Mouse (Mus musculus): ENCODE measurements at regions not wholly inside any gene's neighbourhood (a gene's known extent, or its start where the extent isn't known, plus 50 kb on each side); places are given as distances from the start of the nearest gene placed in this dataset.

- Histone ChIP-seq H3K36me3 (no peaks in the 10 kb centered on the region), H3K4me1 (replicated peaks) (peaks cover 22% of the 10 kb centered on the region), H3K27ac (replicated peaks) (peak overlapping the region; percentile 57; the same call in 1 of the 2 replicates), H3K27me3 (peaks cover 15% of the 10 kb centered on the region), H3K9me3 (no peaks in the 10 kb centered on the region), H3K4me2 (no peak overlapping the region), H3K9ac (no peak overlapping the region), H3K4me3 (no peak overlapping the region)
- ATAC-seq (ENCODE audit: low read depth): no peak
- WGBS: 76% methylated on average over 5 of the region's 5 CpGs
Observed at GRCm38 (mm10) chr8:116242972-116243371, 261.8 kb upstream of the Dynlrb2 start.

GRCm38 (mm10) chr8:116241987-116242242 is 262.9 kb upstream of the Dynlrb2 start:
- no peak overlapping the region for H3K4me2 ChIP-seq
- no peak overlapping the region for H3K9ac ChIP-seq
- H3K9me3 ChIP-seq: no peaks in the 10 kb centered on the region
- H3K27ac ChIP-seq (replicated peaks): no peak overlapping the region
- peaks cover 22% of the 10 kb centered on the region for H3K4me1 ChIP-seq (replicated peaks)
- ATAC-seq (ENCODE audit: low read depth): no peak
- 84% methylated on average over 5 of the region's 5 CpGs for WGBS
- H3K27me3 ChIP-seq: peaks cover 15% of the 10 kb centered on the region
- H3K36me3 ChIP-seq: no peaks in the 10 kb centered on the region
- no peak overlapping the region for H3K4me3 ChIP-seq

- H3K4me1 ChIP-seq (replicated peaks): peaks cover 22% of the 10 kb centered on the region
- no peak for ATAC-seq (ENCODE audit: low read depth)
- peaks cover 18% of the 10 kb centered on the region for H3K27me3 ChIP-seq
- no peak overlapping the region for H3K9ac ChIP-seq
- no peaks in the 10 kb centered on the region for H3K36me3 ChIP-seq
- H3K4me3 ChIP-seq: no peak overlapping the region
- 50% methylated on average over 11 of the region's 11 CpGs for WGBS
- H3K9me3 ChIP-seq: no peaks in the 10 kb centered on the region
- H3K27ac ChIP-seq (replicated peaks): no peak overlapping the region
- no peak overlapping the region for H3K4me2 ChIP-seq
Observed at GRCm38 (mm10) chr8:116241146-116241986, 263.4 kb upstream of the Dynlrb2 start.

GRCm38 (mm10) chr8:116238670-116239069 is 266.1 kb upstream of the Dynlrb2 start:
- ATAC-seq (ENCODE audit: low read depth): no peak
- Histone ChIP-seq H3K4me1 (replicated peaks) (peaks cover 15% of the 10 kb centered on the region), H3K9me3 (no peaks in the 10 kb centered on the region), H3K9ac (no peak overlapping the region), H3K27me3 (peaks cover 31% of the 10 kb centered on the region), H3K36me3 (no peaks in the 10 kb centered on the region), H3K4me2 (no peak overlapping the region), H3K4me3 (no peak overlapping the region), H3K27ac (replicated peaks) (no peak overlapping the region)
- 97% methylated on average over 1 of the region's 1 CpGs for WGBS

- H3K9ac ChIP-seq: no peak overlapping the region
- H3K9me3 ChIP-seq: no peaks in the 10 kb centered on the region
- H3K27me3 ChIP-seq: peaks cover 35% of the 10 kb centered on the region
- ATAC-seq (ENCODE audit: low read depth): no peak
- H3K4me3 ChIP-seq: no peak overlapping the region
- H3K27ac ChIP-seq (replicated peaks): no peak overlapping the region
- 88% methylated on average over 3 of the region's 3 CpGs for WGBS
- H3K4me2 ChIP-seq: no peak overlapping the region
- H3K36me3 ChIP-seq: no peaks in the 10 kb centered on the region
- peaks cover 7% of the 10 kb centered on the region for H3K4me1 ChIP-seq (replicated peaks)
Observed at GRCm38 (mm10) chr8:116237561-116238100, 267.1 kb upstream of the Dynlrb2 start.

- Histone ChIP-seq H3K4me3 (no peak overlapping the region), H3K27ac (replicated peaks) (no peak overlapping the region), H3K36me3 (no peaks in the 10 kb centered on the region), H3K4me2 (no peak overlapping the region), H3K9me3 (no peaks in the 10 kb centered on the region), H3K9ac (no peak overlapping the region), H3K27me3 (peaks cover 31% of the 10 kb centered on the region), H3K4me1 (replicated peaks) (peaks cover 9% of the 10 kb centered on the region)
- 6% methylated on average over 5 of the region's 5 CpGs for WGBS
- ATAC-seq (ENCODE audit: low read depth): peak; percentile 59; the same call in 1 of the 2 replicates
Observed at GRCm38 (mm10) chr8:116229654-116230136, 275.1 kb upstream of the Dynlrb2 start.

- Histone ChIP-seq H3K9ac (no peak overlapping the region), H3K4me2 (no peak overlapping the region), H3K4me1 (replicated peaks) (peaks cover 9% of the 10 kb centered on the region), H3K4me3 (no peak overlapping the region), H3K36me3 (no peaks in the 10 kb centered on the region), H3K27ac (replicated peaks) (no peak overlapping the region), H3K9me3 (no peaks in the 10 kb centered on the region), H3K27me3 (peaks cover 19% of the 10 kb centered on the region)
- 69% methylated on average over 11 of the region's 11 CpGs for WGBS
- no peak for ATAC-seq (ENCODE audit: low read depth)
Observed at GRCm38 (mm10) chr8:116227003-116227402, 277.8 kb upstream of the Dynlrb2 start.

GRCm38 (mm10) chr8:116223235-116223634 is 281.5 kb upstream of the Dynlrb2 start:
- ATAC-seq (ENCODE audit: low read depth): no peak
- H3K9me3 ChIP-seq: no peaks in the 10 kb centered on the region
- WGBS: 100% methylated on average over 2 of the region's 2 CpGs

GRCm38 (mm10) chr8:116215909-116216308 is 288.9 kb upstream of the Dynlrb2 start:
- Histone ChIP-seq H3K9me3 (no peaks in the 10 kb centered on the region), H3K4me1 (replicated peaks) (no peaks in the 10 kb centered on the region), H3K4me3 (no peak overlapping the region), H3K9ac (no peak overlapping the region), H3K27me3 (no peaks in the 10 kb centered on the region), H3K4me2 (no peak overlapping the region), H3K36me3 (no peaks in the 10 kb centered on the region), H3K27ac (replicated peaks) (no peak overlapping the region)
- no peak for ATAC-seq (ENCODE audit: low read depth)
- 78% methylated on average over 5 of the region's 5 CpGs for WGBS

More at GRCm38 (mm10) chr8:116223235-116223634, 281.5 kb upstream of the Dynlrb2 start:
- no peaks in the 10 kb centered on the region for H3K36me3 ChIP-seq
- no peak overlapping the region for H3K4me2 ChIP-seq
- H3K27ac ChIP-seq (replicated peaks): no peak overlapping the region
- H3K9ac ChIP-seq: no peak overlapping the region
- H3K4me1 ChIP-seq (replicated peaks): no peaks in the 10 kb centered on the region
- no peak overlapping the region for H3K4me3 ChIP-seq
- peaks cover 11% of the 10 kb centered on the region for H3K27me3 ChIP-seq

- Histone ChIP-seq H3K27me3 (no peaks in the 10 kb centered on the region), H3K9me3 (no peaks in the 10 kb centered on the region), H3K27ac (replicated peaks) (no peak overlapping the region), H3K9ac (no peak overlapping the region), H3K4me1 (replicated peaks) (no peaks in the 10 kb centered on the region), H3K36me3 (no peaks in the 10 kb centered on the region), H3K4me3 (no peak overlapping the region), H3K4me2 (no peak overlapping the region)
- ATAC-seq (ENCODE audit: low read depth): no peak
- 52% methylated on average over 5 of the region's 5 CpGs for WGBS
Observed at GRCm38 (mm10) chr8:116215286-116215860, 289.4 kb upstream of the Dynlrb2 start.

GRCm38 (mm10) chr8:116203631-116204030 is 301.1 kb upstream of the Dynlrb2 start:
- 51% methylated on average over 2 of the region's 2 CpGs for WGBS
- no peak overlapping the region for H3K9ac ChIP-seq
- H3K27me3 ChIP-seq: no peaks in the 10 kb centered on the region
- H3K4me2 ChIP-seq: no peak overlapping the region
- H3K36me3 ChIP-seq: no peaks in the 10 kb centered on the region
- no peak overlapping the region for H3K4me3 ChIP-seq
- H3K27ac ChIP-seq (replicated peaks): no peak overlapping the region
- ATAC-seq (ENCODE audit: low read depth): no peak
- H3K4me1 ChIP-seq (replicated peaks): peaks cover 13% of the 10 kb centered on the region
- H3K9me3 ChIP-seq: 0 out of 2 replicates have a peak, but pooled peaks cover 7% of the 10 kb centered on the region

- ATAC-seq (ENCODE audit: low read depth): no peak
- H3K36me3 ChIP-seq: no peaks in the 10 kb centered on the region
- no peaks in the 10 kb centered on the region for H3K9me3 ChIP-seq
- H3K4me1 ChIP-seq (replicated peaks): peaks cover 13% of the 10 kb centered on the region
- no peak overlapping the region for H3K27ac ChIP-seq (replicated peaks)
- no peaks in the 10 kb centered on the region for H3K27me3 ChIP-seq
- H3K4me2 ChIP-seq: no peak overlapping the region
- no peak overlapping the region for H3K4me3 ChIP-seq
- 61% methylated on average over 11 of the region's 11 CpGs for WGBS
- H3K9ac ChIP-seq: no peak overlapping the region
Observed at GRCm38 (mm10) chr8:116200459-116200999, 304.2 kb upstream of the Dynlrb2 start.

All from neural tube, embryonic 13.5 days (tissue).